Mouse (Mus musculus): ENCODE data around the gene Mpzl2. TPM values are rescaled to one million over a fixed set of nuclear protein-coding genes. Genes with fewer than 3 reads are reported as not detected.

Gene Mpzl2
- polyA plus RNA-seq, 1 experiment: 58.9 TPM

- H3K4me1 ChIP-seq (ENCODE audit: control insufficient read depth, insufficient read depth, low read length): no peaks in the 10 kb centered on the region
- TF ChIP-seq EP300 (IDR thresholded peaks at IDR 0.05; ENCODE audit: insufficient read depth, low read depth, low read length) (no peak), POLR2A (IDR thresholded peaks at IDR 0.05; ENCODE audit: insufficient read depth, low read length) (no peak), CTCF (IDR thresholded peaks at IDR 0.05; ENCODE audit: low read depth, low read length) (no peak)
- H3K36me3 ChIP-seq (ENCODE audit: control insufficient read depth, insufficient read depth, low read length, poor library complexity, severe bottlenecking): no peaks in the 10 kb centered on the region
- no peak overlapping the region for H3K4me3 ChIP-seq (ENCODE audit: low read depth, low read length)
- H3K27ac ChIP-seq (ENCODE audit: insufficient read depth, low read length): no peak overlapping the region
- no peaks in the 10 kb centered on the region for H3K9me3 ChIP-seq (replicated peaks; ENCODE audit: control insufficient read depth, insufficient read depth, low read length, poor library complexity, severe bottlenecking)
- no peak overlapping the region for H3K9ac ChIP-seq (ENCODE audit: low read depth, poor library complexity, severe bottlenecking)
- H3K27me3 ChIP-seq (ENCODE audit: control insufficient read depth, insufficient read depth, low read length, poor library complexity, severe bottlenecking): no peaks in the 10 kb centered on the region; the same call in 1 of the 2 replicates
Observed at GRCm38 (mm10) chr9:45103211-45103979, 63.8 kb downstream of the Mpzl2 start.

Other genes with a start within 250 kb of the Mpzl2 start
- 1.5 and 2.0 TPM in 2 replicates for gene Tmem25, start 240.5 kb upstream of the Mpzl2 start, polyA plus RNA-seq (2011; ENCODE audit: insufficient read depth, insufficient read length, low read depth, missing spikeins)
- not detected in 2 replicates for gene Ttc36, start 236.7 kb upstream of the Mpzl2 start, polyA plus RNA-seq (2011; ENCODE audit: insufficient read depth, insufficient read length, low read depth, missing spikeins)
- 59.5 and 71.4 TPM in 2 replicates for gene Kmt2a, start 158.5 kb upstream of the Mpzl2 start, polyA plus RNA-seq (2011; ENCODE audit: insufficient read depth, insufficient read length, low read depth, missing spikeins)
- gene Atp5l, start 119.1 kb upstream of the Mpzl2 start, polyA plus RNA-seq (2011; ENCODE audit: insufficient read depth, insufficient read length, low read depth, missing spikeins): 166 and 170 TPM in 2 replicates
- 37.4 and 45.9 TPM in 2 replicates for gene Ube4a, start 74.2 kb upstream of the Mpzl2 start, polyA plus RNA-seq (2011; ENCODE audit: insufficient read depth, insufficient read length, low read depth, missing spikeins)
- gene Cd3g, start 59.4 kb upstream of the Mpzl2 start, polyA plus RNA-seq (2011; ENCODE audit: insufficient read depth, insufficient read length, low read depth, missing spikeins): not detected in 2 replicates
- not detected in 2 replicates for gene Cd3d, start 58.0 kb upstream of the Mpzl2 start, polyA plus RNA-seq (2011; ENCODE audit: insufficient read depth, insufficient read length, low read depth, missing spikeins)
- not detected in 2 replicates for gene Cd3e, start 30.2 kb upstream of the Mpzl2 start, polyA plus RNA-seq (2011; ENCODE audit: insufficient read depth, insufficient read length, low read depth, missing spikeins)
- gene Mpzl3, start 15.4 kb downstream of the Mpzl2 start, polyA plus RNA-seq (2011; ENCODE audit: insufficient read depth, insufficient read length, low read depth, missing spikeins): 6.7 and 7.3 TPM in 2 replicates
- gene Jaml, start 39.4 kb downstream of the Mpzl2 start, polyA plus RNA-seq (2011; ENCODE audit: insufficient read depth, insufficient read length, low read depth, missing spikeins): not detected in 2 replicates
- 0.60 and 0.88 TPM in 2 replicates for gene Scn2b, start 78.0 kb downstream of the Mpzl2 start, polyA plus RNA-seq (2011; ENCODE audit: insufficient read depth, insufficient read length, low read depth, missing spikeins)
- 0.35 and 0.40 TPM in 2 replicates for gene Scn4b, start 98.6 kb downstream of the Mpzl2 start, polyA plus RNA-seq (2011; ENCODE audit: insufficient read depth, insufficient read length, low read depth, missing spikeins)
- not detected in 2 replicates for gene BC049352, start 142.2 kb downstream of the Mpzl2 start, polyA plus RNA-seq (2011; ENCODE audit: insufficient read depth, insufficient read length, low read depth, missing spikeins)
- gene Tmprss4, start 164.3 kb downstream of the Mpzl2 start, polyA plus RNA-seq (2011; ENCODE audit: insufficient read depth, insufficient read length, low read depth, missing spikeins): 0.52 TPM in 1 of 2 replicates, not detected in the other
- gene Il10ra, start 229.3 kb downstream of the Mpzl2 start, polyA plus RNA-seq (2011; ENCODE audit: insufficient read depth, insufficient read length, low read depth, missing spikeins): 0.24 TPM in 1 of 2 replicates, not detected in the other